Mouse (Mus musculus): ENCODE data around the gene Tstd2. TPM values are rescaled to one million over a fixed set of nuclear protein-coding genes. Genes with fewer than 3 reads are reported as not detected.

The Tstd2 gene
- total and polyA plus RNA-seq, 3 experiments, result 27.8 to 30.1 TPM; not detected in 1

GRCm38 (mm10) chr4:46102078-46102769 lies 36.3 kb downstream of the Tstd2 start:
- no peaks in the 10 kb centered on the region for H3K36me3 ChIP-seq (ENCODE audit: control insufficient read depth in 1 of 2, insufficient read depth in 2 of 2, low read length in 2 of 2)

GRCm38 (mm10) chr4:46101211-46101711 lies 37.2 kb downstream of the Tstd2 start:
- DNase-seq (ENCODE audit: low read depth, low spot score), result no peak
- H3K27ac ChIP-seq (ENCODE audit: control insufficient read depth, low read depth, low read length), result no peak overlapping the region
- no peak for TF ChIP-seq USF1 (IDR thresholded peaks at IDR 0.05; ENCODE audit: low read depth, low read length)
- no peak for TF ChIP-seq ZC3H11A (IDR thresholded peaks at IDR 0.05; ENCODE audit: low read depth, low read length)
- no peak for TF ChIP-seq TAL1 (IDR thresholded peaks at IDR 0.05; ENCODE audit: low read length)
- no peak for TF ChIP-seq GABPA (IDR thresholded peaks at IDR 0.05; ENCODE audit: low read depth, low read length)
- peaks cover 0 to 7% of the 10 kb centered on the region in 2 experiments; a peak in 2 of 4 replicates for H3K4me1 ChIP-seq (ENCODE audit: control insufficient read depth in 1 of 2, insufficient read depth in 2 of 2, low read length in 2 of 2)
- no peaks in the 10 kb centered on the region for H3K79me2 ChIP-seq (ENCODE audit: control insufficient read depth, insufficient read depth, low read length, poor library complexity)
- H3K4me3 ChIP-seq (ENCODE audit: control insufficient read depth in 1 of 2, insufficient read depth in 1 of 2, low read depth in 2 of 2, low read length in 2 of 2), result no peak overlapping the region
- H3K36me3 ChIP-seq (ENCODE audit: control insufficient read depth in 1 of 2, insufficient read depth in 2 of 2, low read length in 2 of 2), result no peaks in the 10 kb centered on the region
- no peak overlapping the region for H3K9ac ChIP-seq (ENCODE audit: control insufficient read depth, low read depth, low read length, poor library complexity, severe bottlenecking)
- no peaks in the 10 kb centered on the region for H3K27me3 ChIP-seq (ENCODE audit: control insufficient read depth in 1 of 2, insufficient read depth in 2 of 2, low read length in 2 of 2)
- no peaks in the 10 kb centered on the region for H3K9me3 ChIP-seq (replicated peaks; ENCODE audit: insufficient read depth, low read length)

More at GRCm38 (mm10) chr4:46102078-46102769, 36.3 kb downstream of the Tstd2 start:
- no peak overlapping the region for H3K9ac ChIP-seq (ENCODE audit: control insufficient read depth, low read depth, low read length, poor library complexity, severe bottlenecking)
- DNase-seq (ENCODE audit: low read depth, low spot score), result no peak
- no peaks in the 10 kb centered on the region for H3K27me3 ChIP-seq (ENCODE audit: control insufficient read depth in 1 of 2, insufficient read depth in 2 of 2, low read length in 2 of 2)
- no peak overlapping the region for H3K4me3 ChIP-seq (ENCODE audit: control insufficient read depth in 1 of 2, insufficient read depth in 1 of 2, low read depth in 2 of 2, low read length in 2 of 2)
- TF ChIP-seq EP300 (IDR thresholded peaks at IDR 0.05; ENCODE audit: low read depth in 1 of 2, low read length in 2 of 2) (no peak), POLR2AphosphoS5 (IDR thresholded peaks at IDR 0.05; ENCODE audit: borderline replicate concordance, low read depth, low read length) (no peak), NRF1 (IDR thresholded peaks at IDR 0.05; ENCODE audit: insufficient read depth, low read depth, low read length, poor library complexity, severe bottlenecking) (no peak), GATA1 (IDR thresholded peaks at IDR 0.05; ENCODE audit: low read depth, low read length) (no peak), UBTF (IDR thresholded peaks at IDR 0.05; ENCODE audit: borderline replicate concordance, insufficient read depth, low read depth, low read length) (no peak), E2F4 (IDR thresholded peaks at IDR 0.05; ENCODE audit: borderline replicate concordance, low read depth, low read length) (no peak), SMC3 (IDR thresholded peaks at IDR 0.05; ENCODE audit: low read depth, low read length) (no peak), ZNF384 (IDR thresholded peaks at IDR 0.05; ENCODE audit: low read depth, low read length) (no peak), RCOR1 (IDR thresholded peaks at IDR 0.05; ENCODE audit: low read depth, low read length) (no peak), CTCF (IDR thresholded peaks at IDR 0.05 in 2 of 3, conservative IDR thresholded peaks at IDR 0.05 in 1 of 3; ENCODE audit: control insufficient read depth in 1 of 3, insufficient read depth in 1 of 3, low read depth in 2 of 3, low read length in 3 of 3, poor library complexity in 1 of 3, severe bottlenecking in 1 of 3) (no peak), ETS1 (IDR thresholded peaks at IDR 0.05; ENCODE audit: low read depth, low read length) (no peak)
- H3K27ac ChIP-seq (ENCODE audit: control insufficient read depth, low read depth, low read length), result no peak overlapping the region
- H3K9me3 ChIP-seq (replicated peaks; ENCODE audit: insufficient read depth, low read length), result no peaks in the 10 kb centered on the region
- H3K4me1 ChIP-seq (ENCODE audit: control insufficient read depth in 1 of 2, insufficient read depth in 2 of 2, low read length in 2 of 2), result peaks cover 0 to 7% of the 10 kb centered on the region in 2 experiments; a peak in 2 of 4 replicates
- H3K79me2 ChIP-seq (ENCODE audit: control insufficient read depth, insufficient read depth, low read length, poor library complexity), result no peaks in the 10 kb centered on the region

Data from MEL (cell line).